8 mouse cellular contexts compared by ENCODE assay signal in genomic region chr11:62648591-62649391, GRCm38 (mm10). TPM values are rescaled to one million over a fixed set of nuclear protein-coding genes. Genes with fewer than 3 reads are reported as not detected.
DNase-seq lines count a peak whose midpoint lies in the region; ATAC-seq and TF ChIP-seq lines count a peak whose summit lies in the region.

TSS of gene Mmgt2 (plus strand) at chr11:62648664.

- H3K27me3 ChIP-seq in erythroblast, embryonic 14.5 days (ENCODE audit: control insufficient read depth), result peaks cover 20% of the 10 kb centered on the region
- no peaks in the 10 kb centered on the region for H3K27me3 ChIP-seq in heart, embryonic 11.5 days (ENCODE audit: control insufficient read depth, insufficient read depth, low read length)
- no peaks in the 10 kb centered on the region for H3K27me3 ChIP-seq in kidney, embryonic 16.5 days (ENCODE audit: insufficient read depth, low read length)
- H3K27me3 ChIP-seq in liver, embryonic 11.5 days (replicated peaks; ENCODE audit: control insufficient read depth, insufficient read depth, low read length), result no peaks in the 10 kb centered on the region
- no peaks in the 10 kb centered on the region for H3K27me3 ChIP-seq in myocyte (ENCODE audit: control insufficient read depth, insufficient read depth, insufficient read length)

- H3K9me3 ChIP-seq in erythroblast, embryonic 14.5 days (ENCODE audit: control insufficient read depth, low read length), result no peaks in the 10 kb centered on the region
- H3K9me3 ChIP-seq in heart, embryonic 11.5 days (replicated peaks; ENCODE audit: control insufficient read depth, low read length), result no peaks in the 10 kb centered on the region
- H3K9me3 ChIP-seq in kidney, embryonic 16.5 days (ENCODE audit: low read length), result no peaks in the 10 kb centered on the region
- no peaks in the 10 kb centered on the region for H3K9me3 ChIP-seq in liver, embryonic 11.5 days (ENCODE audit: control insufficient read depth, low read length)

- TF ChIP-seq CTCF in brain, embryonic 14.5 days (IDR thresholded peaks at IDR 0.05; ENCODE audit: borderline replicate concordance, extremely low read depth, insufficient read depth, insufficient read length), result peak; percentile 85

- H3K36me3 ChIP-seq in erythroblast, embryonic 14.5 days (ENCODE audit: control insufficient read depth), result peaks cover 6% of the 10 kb centered on the region; the same call in 1 of the 2 replicates
- H3K36me3 ChIP-seq in heart, embryonic 11.5 days (ENCODE audit: control insufficient read depth, insufficient read depth, low read length), result no peaks in the 10 kb centered on the region
- H3K36me3 ChIP-seq in kidney, embryonic 16.5 days (ENCODE audit: insufficient read depth, low read length), result peaks cover 13% of the 10 kb centered on the region
- 0 out of 2 replicates have a peak, but pooled peaks cover 3% of the 10 kb centered on the region for H3K36me3 ChIP-seq in liver, embryonic 11.5 days (ENCODE audit: control insufficient read depth, insufficient read depth, low read length)
- H3K36me3 ChIP-seq in myocyte (ENCODE audit: control insufficient read depth, insufficient read depth), result no peaks in the 10 kb centered on the region

- peak; percentile 96 for DNase-seq in CD4-positive, CD25-positive, alpha-beta regulatory T cell, adult 2 months (ENCODE audit: low read depth, low spot score)
- DNase-seq in brain, embryonic 14.5 days (ENCODE audit: low read depth), result peak; percentile 94
- DNase-seq in liver, embryonic 11.5 days (ENCODE audit: low spot score), result peak; percentile 99
- DNase-seq in spleen, postnatal 4 days (ENCODE audit: low spot score in 2 of 2), result peak; percentile 92 to 99

- H3K4me2 ChIP-seq in heart, embryonic 11.5 days, result peak within 1 kb of the TSS; percentile 97
- H3K4me2 ChIP-seq in kidney, embryonic 16.5 days (replicated peaks; ENCODE audit: low read depth, low read length), result peak within 1 kb of the TSS; percentile 74
- H3K4me2 ChIP-seq in liver, embryonic 11.5 days, result peak within 1 kb of the TSS; percentile 100
- H3K4me2 ChIP-seq in myocyte (ENCODE audit: low read depth), result peak within 1 kb of the TSS; percentile 73

- peaks cover 7% of the 10 kb centered on the region for H3K79me2 ChIP-seq in myocyte (ENCODE audit: control insufficient read depth, insufficient read depth)

- peak within 1 kb of the TSS; percentile 93 for H3K27ac ChIP-seq in heart, embryonic 11.5 days (ENCODE audit: low read depth, low read length)
- H3K27ac ChIP-seq in kidney, embryonic 16.5 days (ENCODE audit: low read length), result peak within 1 kb of the TSS; percentile 93
- peak within 1 kb of the TSS; percentile 76 for H3K27ac ChIP-seq in liver, embryonic 11.5 days (ENCODE audit: low read depth, low read length)

- peaks cover 31% of the 10 kb centered on the region for H3K4me1 ChIP-seq in erythroblast, embryonic 14.5 days (ENCODE audit: control insufficient read depth)
- H3K4me1 ChIP-seq in heart, embryonic 11.5 days (ENCODE audit: control insufficient read depth, insufficient read depth, low read length), result peaks cover 42% of the 10 kb centered on the region
- H3K4me1 ChIP-seq in kidney, embryonic 16.5 days (ENCODE audit: insufficient read depth, low read length), result peaks cover 41% of the 10 kb centered on the region
- peaks cover 39% of the 10 kb centered on the region for H3K4me1 ChIP-seq in liver, embryonic 11.5 days (replicated peaks; ENCODE audit: control insufficient read depth, insufficient read depth, low read length)

- peak within 1 kb of the TSS; percentile 71 for H3K4me3 ChIP-seq in erythroblast, embryonic 14.5 days (replicated peaks)
- H3K4me3 ChIP-seq in heart, embryonic 11.5 days (ENCODE audit: low read depth, low read length), result peak within 1 kb of the TSS; percentile 83
- peak within 1 kb of the TSS; percentile 62 for H3K4me3 ChIP-seq in kidney, embryonic 16.5 days (ENCODE audit: low read length)
- peak within 1 kb of the TSS; percentile 81 for H3K4me3 ChIP-seq in liver, embryonic 11.5 days (ENCODE audit: low read depth, low read length)
- peak within 1 kb of the TSS; percentile 27 for H3K4me3 ChIP-seq in myocyte

- H3ac ChIP-seq in myocyte (ENCODE audit: control insufficient read depth, insufficient read length), result peak within 1 kb of the TSS; percentile 83

- TF ChIP-seq POLR2A in brain, embryonic 14.5 days (IDR thresholded peaks at IDR 0.05; ENCODE audit: borderline replicate concordance, extremely low read depth, insufficient read depth, insufficient read length, poor library complexity, severe bottlenecking), result no peak
- no peak for TF ChIP-seq POLR2A in myocyte (IDR thresholded peaks at IDR 0.05; ENCODE audit: insufficient read length, low read depth)

- peak; percentile 83 for ATAC-seq in heart, embryonic 11.5 days (replicated peaks; ENCODE audit: insufficient number of reproducible peaks, low FRiP score, low TSS enrichment)
- ATAC-seq in kidney, embryonic 16.5 days (ENCODE audit: low FRiP score, low TSS enrichment), result peak; percentile 93
- ATAC-seq in liver, embryonic 11.5 days (replicated peaks; ENCODE audit: low FRiP score), result peak; percentile 93

- under 1% methylated on average over 30 of the region's 53 CpGs for WGBS in heart, embryonic 11.5 days (ENCODE audit: insufficient replicate concordance)
- WGBS in kidney, embryonic 16.5 days, result under 1% methylated on average over 31 of the region's 53 CpGs
- WGBS in liver, embryonic 11.5 days, result under 1% methylated on average over 31 of the region's 53 CpGs

- peak within 1 kb of the TSS; percentile 86 for H3K9ac ChIP-seq in heart, embryonic 11.5 days (ENCODE audit: low read depth, low read length)
- peak within 1 kb of the TSS; percentile 87 for H3K9ac ChIP-seq in kidney, embryonic 16.5 days (replicated peaks; ENCODE audit: low read length)
- H3K9ac ChIP-seq in liver, embryonic 11.5 days (ENCODE audit: low read depth, low read length), result peak within 1 kb of the TSS; percentile 78

TF ChIP-seq in myocyte, 11 proteins besides CTCF, POLR2A, EP300 and RAD21:
- peak; percentile 49 for TF ChIP-seq E2F4 (IDR thresholded peaks at IDR 0.05; ENCODE audit: insufficient read depth)
- no peak for TF ChIP-seq USF1 (IDR thresholded peaks at IDR 0.05; ENCODE audit: low read depth)
- no peak for TF ChIP-seq REST (IDR thresholded peaks at IDR 0.05; ENCODE audit: insufficient read depth, insufficient read length)
- TF ChIP-seq MYOG (IDR thresholded peaks at IDR 0.05; ENCODE audit: control insufficient read depth in 1 of 3, insufficient read depth in 1 of 3, insufficient read length in 2 of 3, low read depth in 2 of 3), result peak in 1 of 3 experiments; percentile 41
- TF ChIP-seq MAX (IDR thresholded peaks at IDR 0.05; ENCODE audit: low read depth), result no peak
- TF ChIP-seq POLR2AphosphoS2 (IDR thresholded peaks at IDR 0.05; ENCODE audit: insufficient read length, low read depth), result no peak
- no peak for TF ChIP-seq TCF12 (IDR thresholded peaks at IDR 0.05; ENCODE audit: insufficient read depth, poor library complexity, severe bottlenecking)
- TF ChIP-seq SRF (IDR thresholded peaks at IDR 0.05; ENCODE audit: control insufficient read depth, insufficient read length, low read depth), result no peak

RNA-seq across cellular contexts. Expression of gene Mmgt2, which starts in this region (rescaled TPM):
- 29.0 and 35.4 TPM in 2 replicates for polyA plus RNA-seq in brain, embryonic 14.5 days (2012; rRNA removed)
- polyA plus RNA-seq in erythroblast, embryonic 14.5 days (2012), result 0.20 and 0.25 TPM in 2 replicates
- polyA plus RNA-seq in heart, embryonic 11.5 days (2014; fragmentation: Nextera tagmentation; extraction: Ambion mirVana), result 45.0 and 47.6 TPM in 2 replicates
- polyA plus RNA-seq in kidney, embryonic 16.5 days (2015; fragmentation: Nextera tagmentation; extraction: Ambion mirVana), result 66.2 and 68.1 TPM in 2 replicates
- 25.7 and 26.1 TPM in 2 replicates for polyA plus RNA-seq in liver, embryonic 11.5 days (2014; fragmentation: Nextera tagmentation; extraction: Ambion mirVana)
- 29.2 TPM for polyA plus RNA-seq in myocyte (2012; fragmentation: generic; extraction: Trizol)

Comparison
In these comparisons a context has a peak if more than half of its experiments do, and no peak if none do; other contexts are left out.
1. Peak in every context shown above with its lines: DNase-seq, ATAC-seq, H3K4me3 ChIP-seq and H3K27ac ChIP-seq.
2. RNA of gene Mmgt2 (polyA plus RNA-seq): 66.2 to 68.1 TPM in kidney, embryonic 16.5 days, 45.0 to 47.6 TPM in heart, embryonic 11.5 days, 29.2 TPM in myocyte (single experiment), 29.0 to 35.4 TPM in brain, embryonic 14.5 days and 25.7 to 26.1 TPM in liver, embryonic 11.5 days; 0.20 to 0.25 TPM in erythroblast, embryonic 14.5 days; every median in the first group is over 10 times any median in the second.
3. H3K4me3 ChIP-seq: peak in every context shown above with its lines; median percentile 83 in heart, embryonic 11.5 days; 81 in liver, embryonic 11.5 days; 71 in erythroblast, embryonic 14.5 days; 62 in kidney, embryonic 16.5 days; 27 in myocyte.